Mouse (Mus musculus) stomach, postnatal 0 days (tissue): ENCODE results near the gene Abcg4.

ENCODE experiments used
- CTCF ChIP-seq: IDR thresholded peaks from 2 replicates; pipeline ENCODE4 v1.5.1; 2016; ENCODE audit warnings: antibody characterized with exemption, low read depth, mild to moderate bottlenecking, moderate library complexity
- EP300 ChIP-seq: optimal IDR thresholded peaks from 2 replicates; pipeline ENCODE3; 2016; ENCODE audit warnings: antibody characterized with exemption

DNA sequence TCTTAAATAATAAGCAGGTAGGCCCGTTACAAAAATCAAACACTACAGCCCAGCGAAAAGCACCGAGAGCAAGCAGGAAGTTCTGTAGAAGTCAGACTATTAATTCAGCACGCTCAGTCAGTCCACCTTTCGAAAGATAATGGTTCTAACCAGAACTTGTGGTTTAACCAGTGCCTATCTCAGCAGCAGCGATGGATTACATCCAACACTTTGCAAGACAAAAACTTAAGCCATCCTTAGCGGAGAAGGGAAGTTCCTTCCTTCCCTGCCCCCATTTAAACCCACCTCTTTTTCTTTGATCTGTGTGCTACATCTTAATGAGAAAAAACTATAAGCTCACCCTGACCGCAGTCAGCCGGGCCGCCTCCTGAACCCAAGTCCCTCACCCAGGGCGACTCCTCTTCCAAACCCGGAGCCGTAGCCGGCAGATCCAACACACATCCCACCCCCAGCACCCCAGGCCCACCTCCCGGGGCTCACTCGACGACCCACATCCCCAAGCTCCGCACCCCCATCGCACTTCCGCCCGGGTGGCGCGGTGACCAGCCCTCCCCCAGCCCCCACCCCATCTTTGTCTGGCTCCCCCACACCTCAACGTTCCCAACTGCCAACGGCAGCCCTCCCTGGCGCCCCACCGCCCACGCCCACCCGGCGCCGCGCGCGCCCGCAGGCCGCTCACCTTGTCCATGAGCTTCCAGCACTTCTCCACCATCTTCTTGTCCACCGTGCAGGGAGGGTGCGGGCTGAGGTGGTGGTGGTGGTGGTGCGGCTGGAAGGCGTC, 55.2 kb downstream of the Abcg4 start:
- no peak for TF ChIP-seq CTCF
- TF ChIP-seq EP300, result no peak
